Mouse (Mus musculus) erythroid progenitor cell, adult 5-6 weeks (primary cell): Measurements from ENCODE around the gene Pmpca. TPM values are rescaled to one million over a fixed set of nuclear protein-coding genes. Genes with fewer than 3 reads are reported as not detected.
A peak's percentile ranks its signal among the peaks of the same experiment; 100 is the strongest.
"Not testable (repeated sequence)": the region's sequence is repeated elsewhere in the genome, so short reads cannot be mapped to it uniquely, and the experiment has no call there.

Experiments
- ATAC-seq: replicated peaks from 2 replicates; pipeline ENCODE4 v1.8.0; 2016; ENCODE audit warnings: moderate number of reproducible peaks, mild to moderate bottlenecking, moderate TSS enrichment, inconsistent platforms; ENCODE audit not compliant: poor library complexity, low FRiP score, severe bottlenecking
- total RNA-seq, 2 experiments: library from RNA; stranded (forward) in 1 of 2; stranded (reverse) in 1 of 2; fragments of 150-400 nt in 1 of 2; fragments of 186-747, 209-891 nt in 1 of 2; gene quantifications; 2 replicates each; pipeline versions ENCODE4 v1.2.3 to v1.2.4; 2015 to 2017; ENCODE audit warnings: low replicate concordance in 2 of 2

Gene Pmpca
- total RNA-seq, 2 experiments from 2014 or later = 18.9 to 28.9 TPM

- ATAC-seq = no peak
Observed at GRCm38 (mm10) chr2:26364738-26365465, 24.2 kb upstream of the Pmpca start.

GRCm38 (mm10) chr2:26367911-26368310, 21.2 kb upstream of the Pmpca start:
- ATAC-seq = no peak

DNA sequence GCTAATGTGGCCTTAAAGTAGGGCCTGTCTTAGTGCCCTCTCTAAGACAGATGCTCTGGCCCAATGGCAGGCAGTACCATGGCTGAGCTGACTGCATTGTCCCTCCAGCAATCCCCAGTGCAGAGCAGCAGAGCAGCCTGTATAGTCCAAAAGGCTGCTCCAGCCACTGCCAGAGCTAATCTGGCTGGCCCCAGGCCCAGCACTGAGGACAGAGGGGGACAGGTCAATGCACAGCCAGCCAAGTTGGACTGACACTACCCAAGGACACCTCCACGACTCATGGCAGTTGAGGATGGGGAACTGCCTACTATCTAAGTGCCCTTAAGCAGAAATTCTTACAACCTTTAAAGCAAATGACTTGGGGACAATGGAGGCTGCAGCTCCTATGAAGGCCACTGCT, 20.6 kb upstream of the Pmpca start:
- no peak for ATAC-seq

DNA sequence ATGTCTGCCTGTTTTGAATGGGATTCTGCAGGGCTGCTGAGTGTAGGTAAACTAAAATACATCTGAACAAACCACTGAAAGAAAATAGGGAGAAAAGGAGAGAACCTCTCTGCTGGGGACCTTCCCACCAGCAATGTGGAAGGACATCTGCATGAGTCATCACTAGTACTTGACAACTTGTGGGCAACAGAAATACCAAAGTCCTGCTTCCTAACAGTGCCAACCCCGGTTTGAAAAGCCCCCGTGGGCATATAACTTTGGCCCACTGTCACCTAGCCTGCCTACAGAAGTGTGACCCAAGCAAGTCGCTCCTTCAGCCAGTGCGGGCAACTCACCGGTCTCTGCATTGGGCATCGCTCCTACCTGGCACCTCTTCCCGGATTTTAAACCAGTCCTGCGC, 16.7 kb upstream of the Pmpca start:
- no peak for ATAC-seq

DNA sequence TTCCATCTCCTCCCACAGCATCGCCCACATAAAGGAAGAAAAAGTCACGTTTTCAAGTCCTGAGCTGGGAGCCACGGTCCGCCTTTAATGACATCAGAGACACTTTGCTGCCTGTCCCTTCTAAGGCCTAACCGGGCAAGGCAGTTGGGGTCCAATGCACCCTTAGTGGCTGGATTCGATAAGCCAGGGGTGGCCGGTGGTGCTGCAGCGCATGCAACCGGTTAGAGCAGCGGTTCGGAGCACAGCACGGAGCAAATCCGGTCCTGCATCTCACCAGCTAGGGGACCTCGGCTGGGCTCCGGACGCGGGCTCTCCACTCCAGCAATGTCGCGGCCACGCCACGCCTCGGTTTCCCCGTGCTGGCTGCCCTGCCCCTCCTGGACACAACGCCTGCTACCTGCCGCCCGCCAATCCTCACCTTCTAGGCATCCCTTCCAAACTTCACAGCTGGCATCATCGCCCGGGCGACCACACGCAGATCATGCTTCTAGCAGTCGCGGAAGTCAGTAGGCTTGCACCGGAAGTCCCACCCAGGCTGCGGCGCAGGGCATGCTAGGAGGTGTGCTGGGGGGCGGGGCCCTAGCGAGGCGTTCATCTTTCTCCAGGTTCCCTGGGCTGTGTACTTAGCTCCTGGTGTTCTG, 8.9 kb upstream of the Pmpca start, which contains the start of gene Snapc4:
TSS of gene Snapc4 (minus strand) at position 523 of the 641 bp plus-strand sequence.
- peak; percentile 95 for ATAC-seq

DNA sequence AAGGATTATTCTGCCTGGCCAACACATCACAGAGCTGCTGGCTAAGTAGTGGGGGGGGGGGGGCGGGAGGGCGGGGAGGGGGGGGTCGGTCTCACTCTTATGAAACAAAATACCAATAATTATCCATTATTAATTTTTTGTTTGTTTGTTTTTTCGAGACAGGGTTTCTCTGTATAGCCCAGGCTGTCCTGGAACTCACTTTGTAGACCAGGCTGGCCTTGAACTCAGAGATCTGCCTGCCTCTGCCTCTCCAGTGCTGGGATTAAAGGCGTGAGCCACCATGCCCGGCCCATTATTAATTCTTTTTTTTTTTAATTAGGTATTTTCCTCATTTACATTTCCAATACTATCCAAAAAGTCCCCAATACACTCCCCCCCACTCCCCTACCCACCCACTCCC, 8.3 kb upstream of the Pmpca start:
- ATAC-seq = not testable (repeated sequence)

DNA sequence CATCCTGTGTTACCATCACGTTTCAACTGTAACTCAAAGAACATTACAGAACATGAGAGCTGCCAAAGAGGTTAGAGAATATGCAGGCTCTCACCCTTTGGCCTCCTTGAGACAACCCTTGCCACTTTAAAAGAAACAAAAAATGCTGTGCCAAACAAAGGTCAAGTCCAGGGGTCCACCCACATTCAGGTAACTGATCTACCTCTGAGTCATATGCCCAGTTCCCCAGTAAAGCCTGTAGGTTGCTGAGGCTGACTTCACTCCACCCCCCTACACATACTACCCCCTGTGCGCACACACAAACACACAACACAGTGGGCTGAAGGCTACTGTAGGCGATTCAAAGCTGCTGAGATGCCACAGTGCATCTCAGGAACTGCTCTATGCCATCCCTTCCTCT, 1.4 kb upstream of the Pmpca start:
- no peak for ATAC-seq

GRCm38 (mm10) chr2:26388682-26389153, 421 bp upstream of the Pmpca start:
- no peak for ATAC-seq

DNA sequence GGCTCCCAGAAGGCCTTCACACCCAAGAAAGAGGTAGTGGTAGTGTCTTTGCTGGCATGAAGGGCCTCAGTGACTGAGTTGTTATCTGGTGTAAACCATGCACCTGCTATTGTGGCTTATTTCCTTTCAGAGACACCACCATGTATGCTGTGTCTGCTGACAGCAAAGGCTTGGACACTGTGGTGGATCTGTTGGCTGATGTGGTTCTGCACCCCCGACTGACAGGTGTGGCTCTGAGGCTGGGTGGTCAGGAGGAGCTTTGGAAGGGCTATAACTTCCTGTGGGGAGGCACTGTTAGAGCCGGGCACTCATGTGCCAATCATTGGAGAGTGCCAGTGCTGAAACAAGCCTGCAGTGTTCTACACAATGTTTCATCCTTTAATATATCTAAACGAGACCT, 1.8 kb downstream of the Pmpca start:
- ATAC-seq = no peak

GRCm38 (mm10) chr2:26391617-26392016, 2.5 kb downstream of the Pmpca start:
- ATAC-seq = no peak

DNA sequence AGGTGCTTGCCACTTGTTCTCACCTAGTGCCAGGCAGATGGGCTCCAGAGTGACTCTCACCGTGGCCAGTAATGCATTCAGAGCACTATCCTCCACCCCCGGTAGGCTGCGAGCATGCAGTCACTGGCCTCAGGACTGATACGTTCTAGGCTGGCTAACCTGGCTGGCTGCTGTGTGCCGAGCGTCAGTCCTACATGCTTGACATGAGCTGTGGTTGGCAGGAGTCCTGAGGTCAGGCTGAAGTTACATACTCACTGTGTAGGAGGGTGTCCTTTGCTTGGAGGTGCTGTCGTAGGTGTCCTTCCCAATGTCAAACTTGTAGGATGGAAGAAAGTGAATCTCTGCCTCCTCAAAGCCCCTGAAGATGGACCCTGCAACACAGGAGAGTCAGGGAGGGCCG, 9.8 kb downstream of the Pmpca start:
- no peak for ATAC-seq

- no peak for ATAC-seq
Observed at GRCm38 (mm10) chr2:26399647-26400046, 10.5 kb downstream of the Pmpca start.

GRCm38 (mm10) chr2:26400296-26400695, 11.2 kb downstream of the Pmpca start:
- ATAC-seq = no peak

DNA sequence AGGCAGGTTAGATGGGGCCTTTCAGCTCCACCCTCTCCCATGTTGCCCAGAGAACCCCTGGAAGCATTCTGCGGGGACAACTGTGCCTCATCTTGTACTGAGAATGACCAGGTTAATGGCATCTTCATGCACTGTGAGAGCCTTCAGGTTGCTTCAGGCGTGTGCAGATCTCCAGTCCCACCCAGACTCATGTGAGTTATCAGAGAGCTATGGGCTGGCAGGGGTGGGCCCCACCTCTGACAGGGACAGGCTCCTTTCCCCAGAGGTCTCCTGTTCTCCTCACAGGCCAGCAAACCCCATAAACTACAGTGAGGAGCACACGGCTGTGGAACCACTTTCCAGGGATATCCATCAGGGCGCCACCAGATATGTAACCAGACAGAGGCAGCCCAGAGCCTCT, 11.9 kb downstream of the Pmpca start:
- ATAC-seq = no peak

DNA sequence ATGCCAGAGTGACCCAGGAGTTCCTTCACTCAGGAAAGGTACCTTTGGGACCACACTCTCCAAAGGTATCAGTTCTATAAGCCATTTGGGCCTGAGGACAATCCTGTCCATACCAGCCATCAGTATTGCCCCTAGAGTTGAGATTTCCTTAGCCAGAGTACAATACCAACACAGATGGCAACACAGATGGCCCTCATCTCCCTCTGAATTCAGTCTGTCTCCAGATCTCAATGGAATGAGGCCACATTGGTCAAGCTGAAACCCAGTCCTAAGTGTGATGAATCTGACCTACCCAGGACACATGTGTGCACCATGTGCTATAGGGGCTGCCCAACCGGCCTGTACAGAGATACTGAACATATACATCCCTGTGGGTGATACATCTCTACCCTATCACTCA, 13.1 kb downstream of the Pmpca start:
- ATAC-seq = no peak

DNA sequence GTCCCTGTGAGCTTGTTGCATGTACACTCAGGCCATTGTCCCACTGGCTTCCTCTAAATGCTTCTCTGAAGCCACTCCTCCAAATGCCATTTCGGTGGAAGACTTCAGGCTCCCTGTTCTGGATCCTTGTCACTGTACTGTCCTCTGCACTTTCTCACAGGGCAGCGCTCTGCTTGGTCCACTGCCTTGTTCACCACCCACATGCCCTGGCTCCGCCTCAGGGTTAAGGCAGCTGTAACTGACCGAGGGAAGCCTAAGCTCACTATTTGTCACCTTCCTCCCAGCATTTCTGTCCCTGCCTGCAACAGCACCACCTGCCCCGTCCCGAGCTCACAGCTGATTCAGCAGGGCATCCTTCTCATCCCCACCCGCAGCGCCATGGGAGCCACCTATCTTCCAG, 14.2 kb downstream of the Pmpca start:
- ATAC-seq = no peak

GRCm38 (mm10) chr2:26408515-26409356, 19.6 kb downstream of the Pmpca start, which contains the start of gene Inpp5e:
TSS of gene Inpp5e (minus strand) at chr2:26409203.
- peak; percentile 93 for ATAC-seq

- ATAC-seq = peak; percentile 20
Observed at GRCm38 (mm10) chr2:26409362-26409761, 20.2 kb downstream of the Pmpca start.

- no peak for ATAC-seq
Observed at GRCm38 (mm10) chr2:26410091-26410490, 21.0 kb downstream of the Pmpca start.

- ATAC-seq = no peak
Observed at GRCm38 (mm10) chr2:26410931-26411411, 21.8 kb downstream of the Pmpca start.
